Mouse (Mus musculus): Measurements from ENCODE around the gene Wwc2. TPM values are rescaled to one million over a fixed set of nuclear protein-coding genes. Genes with fewer than 3 reads are reported as not detected.
A peak's percentile ranks its signal among the peaks of the same experiment; 100 is the strongest.

The Wwc2 gene
- total RNA-seq, 2 experiments from 2014 or later: 5.1 to 6.7 TPM

- DNase-seq (ENCODE audit: low spot score): no peak
Measured at GRCm38 (mm10) chr8:47799438-47799837, 191.3 kb downstream of the Wwc2 start.

GRCm38 (mm10) chr8:47791986-47792385 lies 198.7 kb downstream of the Wwc2 start:
- DNase-seq (ENCODE audit: low spot score): no peak

- DNase-seq (ENCODE audit: low spot score): no peak
Measured at GRCm38 (mm10) chr8:47787705-47788104, 203.0 kb downstream of the Wwc2 start.

- no peak for DNase-seq (ENCODE audit: low spot score)
Measured at GRCm38 (mm10) chr8:47786323-47786722, 204.4 kb downstream of the Wwc2 start.

- DNase-seq (ENCODE audit: low spot score): peak; percentile 54
Measured at GRCm38 (mm10) chr8:47784436-47784835, 206.3 kb downstream of the Wwc2 start.

GRCm38 (mm10) chr8:47783944-47784343 lies 206.8 kb downstream of the Wwc2 start:
- DNase-seq (ENCODE audit: low spot score): peak; percentile 24

GRCm38 (mm10) chr8:47783544-47783943 lies 207.2 kb downstream of the Wwc2 start:
- DNase-seq (ENCODE audit: low spot score): no peak

- DNase-seq (ENCODE audit: low spot score): no peak
Measured at GRCm38 (mm10) chr8:47781881-47782280, 208.8 kb downstream of the Wwc2 start.

GRCm38 (mm10) chr8:47779589-47779988 lies 211.1 kb downstream of the Wwc2 start:
- no peak for DNase-seq (ENCODE audit: low spot score)

GRCm38 (mm10) chr8:47777415-47777814 lies 213.3 kb downstream of the Wwc2 start:
- no peak for DNase-seq (ENCODE audit: low spot score)

Other genes starting within 250 kb of the Wwc2 start
- not detected for gene Cldn24, start 168.8 kb downstream of the Wwc2 start, total RNA-seq (2021)
- gene Cldn22, start 166.4 kb downstream of the Wwc2 start, total RNA-seq (2021): under 1 TPM; 0.69 to 0.84 TPM
- gene Dctd, start 108.2 kb upstream of the Wwc2 start, total RNA-seq (2021): under 1 TPM; 0.46 to 0.81 TPM

Measured in gastrocnemius, adult 18-20 months (tissue).